Mouse (Mus musculus) B cell, adult 62 days (primary cell): ENCODE measurements around the gene Gtf2a1. TPM values are rescaled to one million over a fixed set of nuclear protein-coding genes. Genes with fewer than 3 reads are reported as not detected.

Source experiments
- total RNA-seq: library from RNA; stranded (reverse); gene quantifications from 4 replicates; pipeline ENCODE4 v1.2.4, GENCODE M21; 2023

Gene Gtf2a1
- 45.6 to 55.4 TPM (median 51.1 TPM) in 4 replicates for total RNA-seq

DNA sequence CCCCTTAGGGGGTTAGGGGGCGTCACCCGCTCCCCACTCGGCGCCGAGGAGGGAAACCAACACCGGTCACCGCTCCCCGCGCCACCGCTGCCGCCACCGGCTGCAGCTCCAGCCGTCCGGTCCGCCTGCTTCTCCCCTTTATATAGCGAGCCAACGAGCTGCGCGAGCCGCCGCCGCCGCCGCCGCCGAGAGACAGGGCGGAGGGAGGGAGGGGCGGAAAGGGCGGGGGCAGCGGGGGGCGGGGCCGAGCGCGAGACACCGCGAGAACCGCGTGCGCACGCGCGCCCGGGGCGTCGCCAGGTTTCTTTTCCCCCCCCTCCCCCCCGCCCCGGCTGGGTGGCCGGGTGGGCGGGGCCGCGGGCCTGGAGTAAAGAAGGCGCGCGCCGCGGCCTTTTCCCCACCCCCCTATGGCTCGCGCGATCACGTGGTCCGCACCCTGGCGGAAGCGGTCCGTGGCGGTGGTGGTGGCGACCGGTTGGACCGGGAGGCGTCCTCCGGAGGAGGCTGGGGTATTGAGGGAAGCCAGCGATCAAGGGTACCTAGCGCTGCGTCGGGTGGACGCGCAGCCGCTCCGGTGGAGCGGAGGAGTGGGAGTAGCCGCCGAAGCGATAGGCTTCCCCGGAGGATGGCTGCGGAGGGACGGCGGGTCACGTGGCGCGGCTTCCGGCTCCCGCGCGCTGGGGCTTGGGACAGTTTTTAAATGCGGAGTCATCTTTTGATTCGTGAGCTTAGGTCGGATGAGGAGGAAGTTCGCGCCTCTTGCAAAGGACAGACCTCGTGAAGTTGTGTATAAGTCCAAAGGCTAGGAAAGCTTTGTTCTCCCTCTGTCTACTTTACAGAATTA, at the start of gene Gtf2a1:
Gtf2a1 (minus strand) TSS at position 641 of the 844 bp plus-strand sequence.

Other genes with a start within 250 kb of the Gtf2a1 start
- gene Cep128, start 206.1 kb downstream of the Gtf2a1 start, total RNA-seq, result 20.2 to 30.4 TPM (median 25.2 TPM) in 4 replicates
- not detected in 4 replicates for gene Tshr, start 205.9 kb downstream of the Gtf2a1 start, total RNA-seq
- gene Ston2, start 197.9 kb upstream of the Gtf2a1 start, total RNA-seq, result 0.98 to 1.7 TPM (median 1.4 TPM) in 4 replicates